8 mouse cellular contexts compared by ENCODE assay signal in genomic region chr1:39650435-39651240, GRCm38 (mm10). TPM values are rescaled to one million over a fixed set of nuclear protein-coding genes. Genes with fewer than 3 reads are reported as not detected.
A peak's percentile ranks its signal among the peaks of the same experiment; 100 is the strongest.
DNase-seq lines count a peak whose midpoint lies in the region; ATAC-seq and TF ChIP-seq lines count a peak whose summit lies in the region.

No protein-coding gene starts in this region.

- DNase-seq in adrenal gland, adult (ENCODE audit: inconsistent age in 2 of 2, low spot score in 1 of 2): peak; percentile 68 to 84
- DNase-seq in cerebellum, postnatal 4 days (ENCODE audit: low spot score in 2 of 2): peak; percentile 65 to 70
- peak; percentile 68 for DNase-seq in gastrocnemius, adult 2 months
- peak; percentile 71 to 79 for DNase-seq in layer of hippocampus, postnatal 25 days (ENCODE audit: extremely low spot score in 1 of 2, low spot score in 1 of 2)
- peak; percentile 13 to 16 for DNase-seq in thymus, postnatal 36 days

- H3K27me3 ChIP-seq in hindbrain, embryonic 15.5 days: peaks cover 5% of the 10 kb centered on the region; the same call in 1 of the 2 replicates
- peaks cover 39% of the 10 kb centered on the region for H3K27me3 ChIP-seq in lung, embryonic 16.5 days (ENCODE audit: control insufficient read depth, insufficient read depth, low read depth, low read length)

- no peaks in the 10 kb centered on the region for H3K36me3 ChIP-seq in hindbrain, embryonic 15.5 days
- H3K36me3 ChIP-seq in lung, embryonic 16.5 days (ENCODE audit: control insufficient read depth, insufficient read depth, low read length): no peaks in the 10 kb centered on the region

- peak overlapping the region; percentile 71 for H3K4me3 ChIP-seq in gastrocnemius, adult 2 months
- peak overlapping the region; percentile 63 for H3K4me3 ChIP-seq in hindbrain, embryonic 15.5 days
- H3K4me3 ChIP-seq in lung, embryonic 16.5 days (ENCODE audit: low read length): peak overlapping the region; percentile 55

- WGBS in hindbrain, embryonic 15.5 days: under 1% methylated on average over 73 of the region's 73 CpGs
- WGBS in lung, embryonic 16.5 days: under 1% methylated on average over 73 of the region's 73 CpGs

- peak; percentile 65 for TF ChIP-seq CTCF in gastrocnemius, adult 2 months (IDR thresholded peaks at IDR 0.05)

- H3K27ac ChIP-seq in gastrocnemius, adult 2 months: no peak overlapping the region
- H3K27ac ChIP-seq in hindbrain, embryonic 15.5 days (replicated peaks): peak overlapping the region; percentile 78
- H3K27ac ChIP-seq in lung, embryonic 16.5 days (ENCODE audit: low read length): no peak overlapping the region

- H3K4me1 ChIP-seq in hindbrain, embryonic 15.5 days (replicated peaks): peaks cover 23% of the 10 kb centered on the region
- peaks cover 13% of the 10 kb centered on the region for H3K4me1 ChIP-seq in lung, embryonic 16.5 days (replicated peaks; ENCODE audit: control insufficient read depth, insufficient read depth, low read length)

- H3K9ac ChIP-seq in hindbrain, embryonic 15.5 days: peak overlapping the region; percentile 66
- H3K9ac ChIP-seq in lung, embryonic 16.5 days (ENCODE audit: low read length): peak overlapping the region; percentile 28; the same call in 1 of the 2 replicates

- H3K9me3 ChIP-seq in hindbrain, embryonic 15.5 days: no peaks in the 10 kb centered on the region
- H3K9me3 ChIP-seq in lung, embryonic 16.5 days (ENCODE audit: control insufficient read depth, low read length): no peaks in the 10 kb centered on the region

- peak; percentile 84 for ATAC-seq in hindbrain, embryonic 15.5 days (ENCODE audit: low FRiP score, low read depth)
- ATAC-seq in lung, embryonic 16.5 days (ENCODE audit: low read depth): peak; percentile 74
- ATAC-seq in neutrophil, adult 5-6 weeks (ENCODE audit: extremely low read depth, insufficient number of reproducible peaks, low FRiP score, poor library complexity, severe bottlenecking): peak; percentile 46; the same call in 1 of the 2 replicates

- intact Hi-C loops in gastrocnemius, adult 2 months (cut with DNase I): loop anchor here (2.0 kb wide), 1 partner anchor 36 kb away; no protein-coding TSS in a partner anchor

- peak overlapping the region; percentile 97 for H3K4me2 ChIP-seq in hindbrain, embryonic 15.5 days
- peak overlapping the region; percentile 93 for H3K4me2 ChIP-seq in lung, embryonic 16.5 days (ENCODE audit: low read depth, low read length)

RNA-seq across cellular contexts. Expression of gene Creg2, which starts 0.6 kb away (rescaled TPM):
- total RNA-seq in gastrocnemius, adult 2 months (2021): under 1 TPM in 1 of 2 experiments, not detected in 1; 0.08 TPM
- 8.1 and 9.9 TPM in 2 replicates for polyA plus RNA-seq in hindbrain, embryonic 15.5 days (2015; fragmentation: Nextera tagmentation; extraction: Ambion mirVana)
- total RNA-seq in layer of hippocampus, postnatal 25 days (2021): 10 to 100 TPM; 84.2 to 90.8 TPM
- 0.04 and 0.14 TPM in 2 replicates for polyA plus RNA-seq in lung, embryonic 16.5 days (2015; fragmentation: Nextera tagmentation; extraction: Ambion mirVana)
- 0.23 and 0.37 TPM in 2 replicates for total RNA-seq in neutrophil, adult 5-6 weeks (2017)

Comparison
In these comparisons a context has a peak if more than half of its experiments do, and no peak if none do; other contexts are left out.
1. DNase-seq: peak in every context shown above with its lines; median percentile 76 in adrenal gland, adult; 75 in layer of hippocampus, postnatal 25 days; 68 in gastrocnemius, adult 2 months; 68 in cerebellum, postnatal 4 days; 14 in thymus, postnatal 36 days.
2. RNA of gene Creg2, which starts 0.6 kb away (total RNA-seq): 84.2 to 90.8 TPM in layer of hippocampus, postnatal 25 days; 0.23 to 0.37 TPM in neutrophil, adult 5-6 weeks and 0.08 TPM in gastrocnemius, adult 2 months; every median in the first group is over 10 times any median in the second.
3. Peak in every context shown above with its lines, with median percentiles within 50 percentile points of each other: H3K4me3 ChIP-seq and ATAC-seq.